Mouse (Mus musculus) midbrain, embryonic 10.5 days (tissue): Measurements from ENCODE around the gene Ripk3. TPM values are rescaled to one million over a fixed set of nuclear protein-coding genes. Genes with fewer than 3 reads are reported as not detected.

Source experiments
- DNase-seq: peaks from one replicate; pipeline ENCODE4 v3.0.0-alpha.2; 2017; ENCODE audit warnings: low spot score
- H3K27ac ChIP-seq: fragments of 300-500 bp; sonication (generic); replicated peaks from 2 replicates; pipeline ENCODE4 v1.5.1; 2016; ENCODE audit warnings: mild to moderate bottlenecking
- H3K27me3 ChIP-seq: fragments of 300-500 bp; sonication (generic); 2 replicates; pipeline ENCODE4 v1.6.1; 2016; ENCODE audit warnings: low read depth, mild to moderate bottlenecking; ENCODE audit not compliant: poor library complexity, severe bottlenecking
- H3K36me3 ChIP-seq: fragments of 300-500 bp; sonication (generic); 2 replicates; pipeline ENCODE4 v1.6.1; 2016; ENCODE audit warnings: mild to moderate bottlenecking, moderate library complexity
- H3K4me1 ChIP-seq: fragments of 300-500 bp; sonication (generic); 2 replicates; pipeline ENCODE4 v1.6.1; 2016
- H3K4me3 ChIP-seq: fragments of 300-500 bp; sonication (generic); 2 replicates; pipeline ENCODE4 v1.5.1; 2016; ENCODE audit warnings: mild to moderate bottlenecking, moderate library complexity
- H3K9me3 ChIP-seq: fragments of 300-500 bp; sonication (generic); replicated peaks from 2 replicates; pipeline ENCODE4 v1.6.1; 2016; ENCODE audit warnings: mild to moderate bottlenecking
- WGBS: fragments of 180-500 bp; shearing (Covaris S2); methylation state at CpG from one replicate; pipeline ENCODE4 v1.1.7; 2016; 5-methylcytosine and 5-hydroxymethylcytosine counted together
- polyA plus RNA-seq: library from polyadenylated mRNA; unstranded; fragments of >200 nt; fragmentation: Nextera tagmentation; extraction: Ambion mirVana; gene quantifications from 2 replicates; pipeline ENCODE4 v1.2.1, GENCODE M21; 2016

Ripk3 gene
- 6.9 and 7.1 TPM in 2 replicates for polyA plus RNA-seq

GRCm38 (mm10) chr14:55788256-55789050 lies at the start of gene Ripk3:
Ripk3 (minus strand) TSS chr14:55788865.
- H3K4me3 ChIP-seq = peak within 1 kb of the TSS; percentile 48
- H3K4me1 ChIP-seq = peaks cover 17% of the 10 kb centered on the region
- peak; percentile 29 for DNase-seq
- H3K36me3 ChIP-seq = no peaks in the 10 kb centered on the region
- no peak within 1 kb of the TSS; the same call in 1 of the 2 replicates for H3K27ac ChIP-seq
- WGBS = 5% methylated on average over 40 of the region's 40 CpGs
- H3K9me3 ChIP-seq = no peaks in the 10 kb centered on the region
- peaks cover 75% of the 10 kb centered on the region for H3K27me3 ChIP-seq

GRCm38 (mm10) chr14:55838312-55838711 lies 49.6 kb upstream of the Ripk3 start:
- Histone ChIP-seq H3K27ac (no peak overlapping the region), H3K4me3 (no peak overlapping the region), H3K4me1 (peaks cover 25% of the 10 kb centered on the region), H3K36me3 (no peaks in the 10 kb centered on the region), H3K27me3 (no peaks in the 10 kb centered on the region; the same call in 1 of the 2 replicates), H3K9me3 (no peaks in the 10 kb centered on the region)
- WGBS = 91% methylated on average over 5 of the region's 5 CpGs
- DNase-seq = no peak

GRCm38 (mm10) chr14:55834808-55835533 lies 46.3 kb upstream of the Ripk3 start:
- peaks cover 14% of the 10 kb centered on the region for H3K4me1 ChIP-seq
- WGBS = 73% methylated on average over 5 of the region's 5 CpGs
- no peaks in the 10 kb centered on the region for H3K9me3 ChIP-seq
- H3K36me3 ChIP-seq = peaks cover 15% of the 10 kb centered on the region; the same call in 1 of the 2 replicates
- DNase-seq = no peak
- no peak overlapping the region for H3K27ac ChIP-seq
- H3K27me3 ChIP-seq = no peaks in the 10 kb centered on the region; the same call in 1 of the 2 replicates
- H3K4me3 ChIP-seq = no peak overlapping the region

GRCm38 (mm10) chr14:55833126-55833525 lies 44.5 kb upstream of the Ripk3 start:
- WGBS = 88% methylated on average over 4 of the region's 4 CpGs
- no peaks in the 10 kb centered on the region for H3K9me3 ChIP-seq
- DNase-seq = no peak
- H3K4me1 ChIP-seq = peaks cover 18% of the 10 kb centered on the region
- peaks cover 19% of the 10 kb centered on the region; the same call in 1 of the 2 replicates for H3K36me3 ChIP-seq
- H3K4me3 ChIP-seq = no peak overlapping the region
- H3K27ac ChIP-seq = no peak overlapping the region
- H3K27me3 ChIP-seq = peaks cover 6% of the 10 kb centered on the region

GRCm38 (mm10) chr14:55830331-55830730 lies 41.7 kb upstream of the Ripk3 start:
- WGBS = 81% methylated on average over 4 of the region's 4 CpGs
- H3K36me3 ChIP-seq = peaks cover 19% of the 10 kb centered on the region; the same call in 1 of the 2 replicates
- H3K9me3 ChIP-seq = no peaks in the 10 kb centered on the region
- DNase-seq = no peak
- no peak overlapping the region for H3K27ac ChIP-seq
- peaks cover 36% of the 10 kb centered on the region for H3K4me1 ChIP-seq
- H3K27me3 ChIP-seq = peaks cover 34% of the 10 kb centered on the region
- no peak overlapping the region for H3K4me3 ChIP-seq

- Histone ChIP-seq H3K27ac (no peak overlapping the region), H3K36me3 (peaks cover 19% of the 10 kb centered on the region; the same call in 1 of the 2 replicates), H3K9me3 (no peaks in the 10 kb centered on the region), H3K27me3 (peaks cover 39% of the 10 kb centered on the region), H3K4me1 (peaks cover 39% of the 10 kb centered on the region), H3K4me3 (no peak overlapping the region)
- no peak for DNase-seq
- WGBS = 92% methylated on average over 16 of the region's 16 CpGs
Measured at GRCm38 (mm10) chr14:55829854-55830253, 41.2 kb upstream of the Ripk3 start.

- peak overlapping the region; percentile 7; the same call in 1 of the 2 replicates for H3K4me3 ChIP-seq
Measured at GRCm38 (mm10) chr14:55828716-55829263, 40.1 kb upstream of the Ripk3 start.

GRCm38 (mm10) chr14:55826551-55827340 lies 38.1 kb upstream of the Ripk3 start:
- no peaks in the 10 kb centered on the region for H3K9me3 ChIP-seq
- DNase-seq = peak; percentile 66
- H3K27me3 ChIP-seq = peaks cover 48% of the 10 kb centered on the region
- H3K4me3 ChIP-seq = peak overlapping the region; percentile 75
- 7% methylated on average over 41 of the region's 41 CpGs for WGBS
- peak overlapping the region; percentile 95 for H3K27ac ChIP-seq
- peaks cover 63% of the 10 kb centered on the region for H3K4me1 ChIP-seq
- H3K36me3 ChIP-seq = peaks cover 13% of the 10 kb centered on the region; the same call in 1 of the 2 replicates

More at GRCm38 (mm10) chr14:55828716-55829263, 40.1 kb upstream of the Ripk3 start:
- DNase-seq = no peak
- Histone ChIP-seq H3K27me3 (peaks cover 48% of the 10 kb centered on the region), H3K9me3 (no peaks in the 10 kb centered on the region), H3K36me3 (peaks cover 19% of the 10 kb centered on the region; the same call in 1 of the 2 replicates), H3K27ac (no peak overlapping the region; the same call in 1 of the 2 replicates), H3K4me1 (peaks cover 46% of the 10 kb centered on the region)
- 51% methylated on average over 3 of the region's 3 CpGs for WGBS

GRCm38 (mm10) chr14:55826142-55826541 lies 37.5 kb upstream of the Ripk3 start:
- Histone ChIP-seq H3K27me3 (peaks cover 48% of the 10 kb centered on the region), H3K4me3 (peak overlapping the region; percentile 75), H3K27ac (peak overlapping the region; percentile 95), H3K4me1 (peaks cover 63% of the 10 kb centered on the region), H3K36me3 (peaks cover 12% of the 10 kb centered on the region; the same call in 1 of the 2 replicates), H3K9me3 (no peaks in the 10 kb centered on the region)
- DNase-seq = no peak
- 3% methylated on average over 15 of the region's 15 CpGs for WGBS

- peaks cover 8% of the 10 kb centered on the region; the same call in 1 of the 2 replicates for H3K36me3 ChIP-seq
- under 1% methylated on average over 30 of the region's 37 CpGs for WGBS
- DNase-seq = no peak
- H3K4me1 ChIP-seq = peaks cover 63% of the 10 kb centered on the region
- H3K27me3 ChIP-seq = peaks cover 48% of the 10 kb centered on the region
- H3K27ac ChIP-seq = peak overlapping the region; percentile 95
- H3K4me3 ChIP-seq = peak overlapping the region; percentile 75
- no peaks in the 10 kb centered on the region for H3K9me3 ChIP-seq
Measured at GRCm38 (mm10) chr14:55825216-55826051, 36.8 kb upstream of the Ripk3 start.
